Mouse (Mus musculus) WW6 (cell line): Measurements from ENCODE around the gene Alkbh5.

Experiments used
- DNase-seq: peaks from one replicate; pipeline ENCODE4 v3.0.0-alpha.2; 2013; ENCODE audit warnings: low read depth, low spot score

Alkbh5 gene

GRCm38 (mm10) chr11:60536180-60536858 is at the start of gene Alkbh5:
Gene Alkbh5, plus strand, starts transcription at chr11:60536381.
- DNase-seq = no peak

DNA sequence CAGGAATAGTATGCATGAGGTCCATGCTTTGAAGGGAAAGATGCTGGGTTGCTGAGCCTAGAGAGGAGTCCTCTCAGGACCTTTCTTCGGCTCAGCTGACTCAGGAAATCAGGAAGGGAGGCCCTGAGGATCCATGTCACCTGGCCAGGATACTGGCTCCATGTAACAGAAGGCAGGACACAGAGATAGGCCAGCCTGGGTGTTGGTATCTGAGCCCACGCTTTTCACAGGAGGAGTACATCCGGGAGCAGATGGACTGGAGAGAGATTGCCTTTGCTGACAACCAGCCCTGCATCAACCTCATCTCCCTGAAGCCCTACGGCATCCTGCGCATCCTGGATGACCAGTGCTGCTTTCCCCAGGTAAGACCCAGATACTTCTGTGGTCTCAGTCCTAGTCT is 43.5 kb upstream of the Alkbh5 start:
- no peak for DNase-seq

DNA sequence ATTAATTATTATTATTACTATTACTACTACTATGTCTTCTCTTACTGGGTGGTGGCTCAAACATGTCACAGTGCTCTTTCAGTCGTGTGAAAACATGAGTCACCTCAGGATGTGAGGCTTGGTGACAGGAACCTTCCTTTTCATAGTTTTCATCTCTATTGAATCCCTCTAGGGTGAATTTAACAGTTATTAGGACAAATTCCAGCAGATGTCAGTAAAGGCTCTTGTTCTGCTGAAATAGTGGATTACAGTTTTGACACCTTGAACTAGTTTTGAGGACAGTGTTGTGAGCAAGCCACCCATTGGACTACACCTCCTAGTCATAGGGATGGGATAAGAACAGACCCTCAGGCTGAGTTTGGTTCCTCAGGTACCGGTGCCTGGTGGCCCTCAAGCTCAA is 40.5 kb upstream of the Alkbh5 start:
- DNase-seq = no peak

- DNase-seq = no peak
Observed at GRCm38 (mm10) chr11:60507281-60507680, 28.9 kb upstream of the Alkbh5 start.

DNA sequence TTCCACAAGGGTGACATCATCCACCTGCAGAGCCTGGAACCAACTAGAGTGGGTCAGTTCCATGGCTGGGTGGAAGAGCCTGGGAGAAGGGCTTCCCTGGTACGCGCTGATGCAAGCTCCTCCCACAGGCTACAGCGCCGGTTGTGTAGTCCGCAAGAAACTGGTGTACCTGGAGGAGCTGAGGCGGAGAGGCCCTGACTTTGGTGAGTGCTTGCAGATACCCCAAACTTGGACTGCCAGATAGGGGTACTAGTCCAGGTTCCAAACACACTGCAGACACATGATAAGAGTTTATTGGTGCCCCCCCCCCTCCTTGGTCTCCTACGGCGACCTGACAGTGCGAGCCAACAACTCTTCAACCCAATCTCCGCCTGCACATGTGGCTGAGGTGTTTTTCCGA is 27.2 kb upstream of the Alkbh5 start:
- DNase-seq = no peak

DNA sequence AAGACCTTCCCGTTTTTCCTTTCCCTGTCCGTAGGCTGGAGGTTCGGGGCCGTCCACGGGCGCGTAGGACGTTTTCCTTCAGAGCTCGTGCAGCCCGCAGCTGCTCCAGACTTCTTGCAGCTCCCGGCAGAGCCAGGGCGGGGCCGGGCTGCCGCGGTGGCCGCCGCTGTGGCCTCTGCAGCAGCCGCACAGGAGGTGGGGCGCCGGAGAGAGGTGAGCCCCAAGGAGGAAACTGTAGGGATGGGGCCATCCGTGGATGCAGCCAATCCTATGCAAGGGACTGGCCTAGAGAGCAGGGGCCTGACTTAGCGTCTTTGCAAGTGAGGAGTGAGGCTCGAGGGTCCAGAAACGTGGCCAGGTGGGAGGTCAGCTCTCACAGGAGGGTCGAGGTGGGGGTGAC is 26.7 kb upstream of the Alkbh5 start:
- DNase-seq = no peak

DNA sequence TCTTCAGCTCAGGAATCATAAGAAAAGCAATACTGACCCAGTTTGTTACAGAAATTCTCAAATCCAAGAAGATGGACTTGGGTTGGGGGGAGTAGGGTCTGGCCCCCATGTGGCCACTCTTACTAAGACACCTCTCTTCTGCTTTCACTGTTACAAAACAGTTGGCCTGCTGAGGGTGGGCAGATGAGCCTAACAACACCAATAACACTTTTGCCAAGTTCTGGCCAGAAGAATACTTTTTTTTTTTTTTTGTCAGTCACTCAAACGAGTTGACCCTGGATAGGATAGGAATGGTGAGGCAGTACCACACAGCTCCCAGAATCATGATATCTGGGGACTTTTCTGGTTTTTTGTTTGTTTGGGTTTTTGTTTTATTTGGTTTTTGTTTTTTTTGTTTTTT is 24.3 kb upstream of the Alkbh5 start:
- no peak for DNase-seq

- DNase-seq = no peak
Observed at GRCm38 (mm10) chr11:60512520-60512919, 23.7 kb upstream of the Alkbh5 start.

DNA sequence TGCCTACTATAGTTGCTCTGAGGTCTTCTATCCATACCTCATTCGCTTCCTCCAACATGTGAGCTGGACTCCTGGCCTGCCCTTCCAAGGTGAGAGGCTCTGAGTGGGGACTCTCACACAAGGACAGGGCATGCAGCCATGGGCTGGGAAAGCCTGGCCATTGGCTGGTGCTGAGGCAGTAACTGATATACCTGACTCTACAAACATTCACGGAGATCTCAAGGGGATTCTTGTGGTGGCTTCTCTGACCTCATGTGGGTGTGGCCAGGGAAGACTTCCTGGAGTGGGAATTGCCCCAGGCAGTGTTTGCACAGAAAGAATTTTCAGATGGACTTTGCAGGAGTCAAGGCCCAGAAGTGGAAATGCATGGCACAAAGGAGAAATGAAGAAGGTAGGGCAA is 21.2 kb upstream of the Alkbh5 start:
- no peak for DNase-seq

- DNase-seq = no peak
Observed at GRCm38 (mm10) chr11:60518305-60518704, 17.9 kb upstream of the Alkbh5 start.

DNA sequence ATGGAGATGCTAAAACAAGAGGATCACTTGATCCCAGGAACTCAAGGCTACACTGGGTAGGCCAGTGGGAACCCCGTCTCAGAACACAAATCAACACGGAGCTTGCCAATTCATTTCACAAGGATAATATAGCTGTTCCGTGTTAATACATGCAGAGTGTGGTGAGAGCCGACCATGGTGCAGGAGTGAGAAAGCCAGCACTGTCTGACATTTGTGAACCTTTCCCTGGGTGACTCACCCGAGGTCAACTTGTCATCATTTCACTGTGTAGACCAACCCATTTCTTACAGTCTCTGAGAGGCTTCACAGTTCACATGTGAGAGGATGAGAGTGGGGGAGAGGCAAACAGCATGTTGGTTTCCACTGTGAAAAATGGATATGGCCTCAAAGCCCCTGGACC is 14.2 kb upstream of the Alkbh5 start:
- DNase-seq = no peak

- no peak for DNase-seq
Observed at GRCm38 (mm10) chr11:60522661-60523365, 13.4 kb upstream of the Alkbh5 start.

DNA sequence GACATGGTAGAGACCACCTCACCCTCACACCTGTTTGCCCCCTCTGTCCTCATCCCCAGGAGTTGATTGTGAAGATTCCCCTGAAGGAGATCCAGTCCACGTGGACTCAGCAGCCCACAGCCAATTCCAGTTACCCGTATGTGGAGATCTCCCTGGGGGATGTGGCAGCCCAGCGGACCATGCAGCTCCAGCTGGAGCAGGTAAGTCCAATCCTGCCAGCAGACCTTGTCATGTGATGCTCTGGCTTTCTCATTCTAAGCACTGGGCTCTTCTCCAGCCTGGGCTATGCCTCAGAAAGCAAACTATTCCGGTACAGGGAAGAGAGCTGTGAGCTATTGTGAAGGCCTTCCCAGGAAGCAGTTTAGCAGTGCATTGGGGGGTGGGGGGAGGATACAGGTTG is 9.7 kb upstream of the Alkbh5 start:
- no peak for DNase-seq

DNA sequence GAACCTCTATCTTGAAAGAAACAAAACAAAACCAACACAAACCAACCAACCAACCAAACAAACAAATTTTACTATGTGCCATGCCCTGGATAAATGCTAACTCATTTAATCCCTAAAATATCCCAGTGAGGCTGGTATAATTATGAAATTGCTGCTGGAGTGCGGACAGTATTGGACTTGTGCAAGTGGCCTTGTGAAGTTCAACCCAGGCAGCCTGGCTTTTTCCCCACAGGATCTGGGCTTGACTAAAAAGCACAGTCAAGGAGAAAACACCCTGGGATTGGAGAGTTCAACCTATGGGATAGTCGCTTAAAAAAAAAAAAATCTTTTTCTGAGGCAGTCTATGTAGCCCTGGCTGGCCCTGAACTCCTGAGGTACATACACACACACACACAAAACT is 505 bp upstream of the Alkbh5 start:
- DNase-seq = no peak

DNA sequence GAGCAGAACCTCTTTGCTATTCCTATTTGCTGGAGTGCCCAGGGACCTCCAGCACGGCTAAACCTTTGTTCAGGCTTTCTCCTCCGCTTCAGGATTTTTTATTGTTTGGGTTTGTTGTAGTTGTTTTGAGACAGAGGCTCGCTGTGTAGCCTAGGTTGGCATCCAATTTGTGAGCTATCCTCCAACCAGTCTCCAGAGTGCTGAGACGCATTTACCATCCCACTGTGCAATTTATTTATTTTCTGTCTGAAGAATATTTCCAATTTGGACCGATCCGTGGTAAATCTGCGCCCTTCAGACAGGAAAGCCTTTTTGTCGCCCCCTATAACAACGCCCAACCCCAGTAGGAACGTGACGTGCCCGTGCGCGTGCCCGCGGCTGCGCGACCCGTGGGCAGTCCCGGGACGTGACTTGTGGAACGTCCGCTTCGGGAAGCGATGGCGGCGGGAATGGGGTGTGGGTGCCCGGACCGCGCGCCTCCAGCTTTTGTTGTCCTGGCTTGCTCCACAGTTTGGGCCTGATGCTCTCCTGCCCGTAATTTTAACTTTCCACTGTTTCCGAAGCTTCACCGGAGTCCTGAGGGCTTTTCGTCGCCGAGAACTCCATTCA is 782 bp downstream of the Alkbh5 start:
- DNase-seq = peak; percentile 71

- peak; percentile 95 for DNase-seq
Observed at GRCm38 (mm10) chr11:60537468-60538347, 1.5 kb downstream of the Alkbh5 start.

DNA sequence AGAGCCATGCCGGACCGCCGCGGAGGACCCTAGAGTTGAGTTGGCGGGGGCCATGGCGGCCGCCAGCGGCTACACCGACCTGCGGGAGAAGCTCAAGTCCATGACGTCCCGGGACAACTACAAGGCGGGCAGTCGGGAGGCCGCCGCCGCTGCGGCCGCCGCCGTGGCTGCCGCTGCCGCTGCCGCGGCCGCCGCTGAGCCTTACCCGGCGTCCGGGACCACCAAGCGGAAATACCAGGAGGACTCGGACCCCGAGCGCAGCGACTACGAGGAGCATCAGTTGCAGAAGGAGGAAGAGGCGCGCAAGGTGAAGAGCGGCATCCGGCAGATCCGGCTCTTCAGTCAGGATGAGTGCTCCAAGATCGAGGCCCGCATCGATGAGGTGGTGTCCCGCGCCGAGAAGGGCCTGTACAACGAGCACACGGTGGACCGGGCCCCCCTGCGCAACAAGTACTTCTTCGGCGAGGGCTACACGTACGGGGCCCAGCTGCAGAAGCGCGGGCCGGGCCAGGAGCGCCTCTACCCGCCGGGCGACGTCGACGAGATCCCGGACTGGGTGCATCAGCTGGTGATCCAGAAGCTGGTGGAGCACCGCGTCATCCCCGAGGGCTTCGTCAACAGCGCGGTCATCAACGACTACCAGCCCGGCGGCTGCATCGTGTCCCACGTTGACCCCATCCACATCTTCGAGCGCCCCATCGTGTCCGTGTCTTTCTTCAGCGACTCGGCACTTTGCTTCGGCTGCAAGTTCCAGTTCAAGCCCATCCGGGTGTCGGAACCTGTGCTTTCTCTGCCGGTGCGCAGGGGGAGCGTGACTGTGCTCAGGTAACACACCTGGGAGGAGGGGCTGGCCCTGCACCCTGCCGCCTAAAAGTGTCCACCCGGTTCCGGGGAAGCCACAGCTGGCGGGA is 2.4 kb downstream of the Alkbh5 start:
- DNase-seq = no peak

GRCm38 (mm10) chr11:60539540-60539939 is 3.4 kb downstream of the Alkbh5 start:
- DNase-seq = no peak

DNA sequence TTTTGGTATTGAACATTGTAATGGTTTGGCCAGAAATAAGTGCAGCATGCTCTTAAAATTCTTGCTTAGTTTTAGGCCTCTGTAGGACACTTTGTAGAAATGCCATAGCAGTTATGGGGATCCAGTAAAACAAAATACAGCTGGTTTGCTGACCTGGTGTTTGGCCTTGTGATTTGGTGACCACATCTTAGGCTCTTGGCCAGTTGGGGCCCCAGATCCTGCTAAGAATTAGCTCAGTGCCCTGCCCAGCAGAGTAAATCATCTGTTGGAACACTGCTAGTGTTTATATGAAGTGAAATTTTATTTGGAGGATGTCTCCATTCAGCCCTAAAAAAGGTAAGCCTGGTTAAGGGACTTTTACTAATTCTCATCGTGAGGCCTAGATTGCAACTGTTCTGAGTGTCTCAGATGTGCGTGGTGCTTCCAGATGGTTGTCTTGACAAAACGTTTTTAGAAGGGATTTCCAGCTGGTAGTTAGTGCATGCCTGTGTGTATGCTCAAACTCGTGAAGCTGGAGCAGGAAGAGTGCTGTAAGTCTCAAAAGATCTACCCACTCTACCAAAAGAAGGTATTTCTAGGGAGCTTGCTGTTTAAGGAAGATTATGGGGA is 3.9 kb downstream of the Alkbh5 start:
- no peak for DNase-seq

DNA sequence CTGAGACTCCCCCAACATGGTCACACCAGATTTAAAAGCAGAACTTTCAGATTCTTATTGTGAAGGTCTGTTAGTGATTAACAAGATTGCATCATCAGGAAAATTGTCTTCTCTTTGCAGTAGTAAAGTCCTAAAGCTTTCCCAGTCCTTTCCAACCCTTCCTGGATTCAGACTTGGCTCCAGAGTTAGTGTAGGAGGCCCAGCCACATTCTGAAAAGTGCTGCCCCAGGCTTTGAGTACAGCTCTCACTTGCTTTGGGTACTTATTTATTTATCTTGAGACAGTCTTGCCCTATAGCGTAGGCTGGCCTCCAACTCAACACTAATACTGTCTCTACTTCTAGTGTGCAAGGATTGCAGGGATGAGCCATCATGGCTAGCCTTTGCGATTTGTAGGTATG is 4.6 kb downstream of the Alkbh5 start:
- DNase-seq = no peak

DNA sequence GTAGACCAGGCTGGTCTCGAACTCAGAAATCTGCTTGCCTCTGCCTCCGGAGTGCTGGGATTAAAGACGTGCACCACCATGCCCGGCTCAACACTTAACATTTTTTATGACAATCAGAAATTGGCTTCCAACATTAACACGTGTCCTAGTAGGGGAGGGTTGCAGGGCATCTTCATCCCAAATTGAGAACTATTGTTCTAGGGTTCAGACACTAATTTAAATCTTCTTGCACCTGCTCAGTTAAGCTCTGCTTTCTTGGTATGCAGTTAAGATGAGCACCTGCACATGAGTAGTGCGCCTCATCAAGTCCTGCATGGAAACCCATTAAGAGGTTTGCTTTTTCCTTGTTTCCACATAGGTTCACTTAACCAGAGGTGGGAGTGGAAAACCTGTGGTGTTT is 5.7 kb downstream of the Alkbh5 start:
- DNase-seq = no peak
